Mouse (Mus musculus): ENCODE measurements around the gene Dst.

Dst gene

GRCm38 (mm10) chr1:33932196-33932595 is 24.2 kb downstream of the Dst start:
- no peak for DNase-seq

GRCm38 (mm10) chr1:33932845-33933499 is 24.9 kb downstream of the Dst start:
- no peak for DNase-seq

- DNase-seq = no peak
Measured at GRCm38 (mm10) chr1:33935946-33936345, 27.9 kb downstream of the Dst start.

DNA sequence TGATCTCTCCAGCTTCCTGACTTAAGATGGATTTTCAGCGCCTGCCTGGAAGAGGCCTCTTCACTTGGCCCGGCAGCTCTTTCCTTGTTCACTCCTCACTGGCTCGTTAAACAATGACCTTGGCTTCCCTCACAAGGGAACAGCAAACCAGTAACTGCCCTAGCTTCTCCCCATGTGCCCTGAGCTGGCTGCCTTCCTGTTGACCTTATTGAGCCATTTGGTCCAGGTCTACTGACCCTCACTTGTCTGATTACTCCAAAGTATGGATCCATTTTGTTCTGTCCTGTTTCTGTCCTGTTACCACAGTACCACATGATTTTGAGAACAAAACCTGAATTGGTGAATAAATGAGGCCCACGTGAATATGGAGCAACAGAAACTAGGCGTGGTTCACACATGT is 31.8 kb downstream of the Dst start:
- no peak for DNase-seq

DNA sequence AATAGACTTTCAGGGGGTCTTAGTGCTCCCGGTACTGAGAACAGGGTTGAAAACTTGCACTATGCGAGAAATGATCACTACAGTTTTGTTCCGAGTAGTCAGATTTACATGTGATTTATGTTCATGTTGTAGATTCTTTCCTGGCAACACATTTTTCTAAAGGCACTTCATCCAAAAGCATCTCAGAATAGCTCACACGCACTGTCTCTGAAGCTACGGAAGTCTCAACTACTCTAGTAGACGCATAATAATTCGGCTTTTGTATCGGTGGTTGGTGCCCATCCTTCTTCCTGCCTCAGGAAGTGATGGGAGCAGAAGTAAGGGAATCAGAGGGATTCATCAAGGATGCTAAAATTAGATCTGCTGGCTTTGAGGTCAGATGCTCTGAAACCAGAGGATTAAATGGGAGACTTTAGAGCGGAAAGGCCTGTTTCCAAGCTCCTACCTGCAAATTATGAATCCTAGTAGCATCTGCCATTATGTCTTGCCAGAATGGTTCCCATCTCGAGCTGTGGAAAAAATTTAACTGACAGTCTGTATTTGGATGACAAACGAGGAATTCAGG is 32.4 kb downstream of the Dst start:
- no peak for DNase-seq

DNA sequence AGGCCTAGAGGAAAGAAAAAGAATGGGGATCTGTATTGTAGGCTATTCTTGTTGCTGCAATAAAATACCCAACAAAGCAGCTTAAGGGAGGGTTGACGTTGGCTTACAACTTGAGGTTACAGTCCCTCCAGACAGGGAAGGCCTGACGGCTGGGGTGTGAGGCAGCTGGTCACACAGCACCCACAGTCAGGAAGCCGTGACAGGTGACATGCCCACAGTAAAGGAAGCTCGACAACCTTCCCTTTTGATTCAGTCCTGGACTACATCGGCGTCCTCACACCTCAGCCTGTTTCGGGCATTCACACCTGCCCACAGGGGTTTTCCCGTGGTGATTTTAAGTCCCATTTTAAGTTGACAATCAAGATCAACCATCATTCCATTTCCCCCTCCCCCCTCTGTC is 34.6 kb downstream of the Dst start:
- no peak for DNase-seq

GRCm38 (mm10) chr1:33943943-33944342 is 35.9 kb downstream of the Dst start:
- no peak for DNase-seq

GRCm38 (mm10) chr1:33944977-33945750 is 37.1 kb downstream of the Dst start:
- DNase-seq = no peak

DNA sequence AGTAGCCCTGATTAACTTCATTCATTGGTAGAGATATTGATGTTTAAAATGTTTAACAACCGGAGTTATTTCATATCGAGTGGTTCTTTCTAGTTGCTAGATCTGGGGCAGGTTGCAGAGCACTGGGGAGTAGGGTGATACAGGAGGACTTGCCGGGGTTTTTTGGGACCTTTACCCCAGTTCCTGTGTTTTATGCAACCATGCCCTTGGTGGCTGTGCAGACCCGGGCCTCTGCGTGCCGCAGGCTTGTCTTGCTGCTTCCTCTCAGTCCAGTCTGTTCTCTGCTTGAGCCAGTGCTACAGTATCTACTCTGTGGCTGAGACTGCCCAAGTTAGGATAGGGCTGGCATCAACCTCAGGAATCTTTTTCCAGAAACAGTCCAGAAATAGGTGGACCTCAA is 37.7 kb downstream of the Dst start:
- DNase-seq = no peak

DNA sequence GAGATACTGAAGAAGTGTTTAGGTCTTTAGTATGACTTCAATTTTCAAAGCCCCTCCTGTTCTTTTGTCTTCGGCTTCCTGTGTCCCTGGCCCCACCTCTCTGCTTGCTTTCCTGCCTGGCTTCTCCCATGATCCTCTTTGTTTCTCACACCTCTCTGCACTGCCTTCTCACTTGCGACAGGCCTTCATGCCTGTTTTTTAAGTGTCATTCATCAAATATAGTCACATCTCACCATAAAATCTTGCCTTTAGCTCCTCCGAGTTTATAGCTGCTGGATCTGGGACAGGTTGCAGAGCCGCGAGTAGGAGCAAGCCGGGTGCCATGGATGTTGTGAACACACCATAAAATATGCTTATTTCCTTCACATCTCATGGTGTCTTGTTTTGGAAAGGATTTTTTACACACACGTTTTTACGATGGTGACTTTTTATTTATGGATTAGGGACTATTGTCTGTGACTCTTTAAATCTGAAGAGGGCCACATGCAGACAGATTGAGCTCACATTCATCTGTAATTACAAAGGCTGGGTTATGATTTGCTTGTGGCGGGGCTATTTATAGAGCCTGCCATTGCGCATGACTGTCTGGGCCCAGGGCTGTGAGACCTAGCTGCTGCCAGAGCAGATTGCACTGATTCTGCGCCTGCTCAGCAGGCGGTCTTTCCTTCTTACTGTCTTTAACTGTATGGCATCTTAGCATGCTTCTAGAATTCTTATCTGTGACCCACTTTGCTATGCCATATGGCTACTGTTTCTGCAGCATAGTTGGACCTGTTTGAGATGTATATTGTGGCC is 38.8 kb downstream of the Dst start:
- peak; percentile 64 for DNase-seq

- DNase-seq = no peak
Measured at GRCm38 (mm10) chr1:33947838-33948237, 39.8 kb downstream of the Dst start.

GRCm38 (mm10) chr1:33948511-33948910 is 40.5 kb downstream of the Dst start:
- DNase-seq = no peak

- DNase-seq = no peak
Measured at GRCm38 (mm10) chr1:33955626-33956025, 47.6 kb downstream of the Dst start.

GRCm38 (mm10) chr1:33960439-33960838 is 52.4 kb downstream of the Dst start:
- DNase-seq = no peak

GRCm38 (mm10) chr1:33964643-33965042 is 56.6 kb downstream of the Dst start:
- DNase-seq = peak; percentile 20

DNA sequence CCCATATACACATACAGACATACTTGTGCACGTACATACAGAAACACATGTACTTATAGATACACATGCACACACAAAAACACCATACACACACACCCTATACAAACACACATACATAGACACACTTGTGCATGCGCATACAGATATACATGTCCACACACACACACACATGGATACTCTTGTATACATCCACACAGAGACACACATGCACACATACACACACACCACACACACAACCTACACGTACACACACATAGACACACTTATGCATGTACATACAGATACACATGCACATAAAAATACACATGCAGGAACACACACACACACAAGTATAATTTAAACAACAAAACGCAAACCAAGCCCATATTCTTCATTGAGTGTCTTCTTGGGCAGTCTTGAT is 57.8 kb downstream of the Dst start:
- DNase-seq = no peak

DNA sequence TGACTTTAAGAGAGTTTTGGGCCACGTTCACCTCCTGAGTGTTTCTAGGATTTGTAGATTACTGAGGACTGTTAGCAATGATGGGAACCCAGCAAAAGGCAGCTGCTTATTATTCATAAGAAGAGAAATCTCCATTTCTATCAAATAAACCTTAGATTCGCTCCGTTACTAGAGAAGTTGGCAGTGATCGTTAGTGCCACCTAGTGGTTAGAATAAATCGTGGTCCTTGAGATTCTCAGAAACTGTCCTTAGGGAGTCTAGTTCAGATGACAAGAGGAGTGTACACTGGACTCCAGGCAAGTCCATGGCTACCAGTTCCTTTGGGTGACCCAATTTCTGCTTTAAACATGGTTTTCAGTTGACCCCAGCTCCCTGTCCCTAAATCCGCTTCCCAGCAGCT is 58.3 kb downstream of the Dst start:
- no peak for DNase-seq

GRCm38 (mm10) chr1:33967206-33967605 is 59.2 kb downstream of the Dst start:
- no peak for DNase-seq

- DNase-seq = no peak
Measured at GRCm38 (mm10) chr1:33969910-33970309, 61.9 kb downstream of the Dst start.

DNA sequence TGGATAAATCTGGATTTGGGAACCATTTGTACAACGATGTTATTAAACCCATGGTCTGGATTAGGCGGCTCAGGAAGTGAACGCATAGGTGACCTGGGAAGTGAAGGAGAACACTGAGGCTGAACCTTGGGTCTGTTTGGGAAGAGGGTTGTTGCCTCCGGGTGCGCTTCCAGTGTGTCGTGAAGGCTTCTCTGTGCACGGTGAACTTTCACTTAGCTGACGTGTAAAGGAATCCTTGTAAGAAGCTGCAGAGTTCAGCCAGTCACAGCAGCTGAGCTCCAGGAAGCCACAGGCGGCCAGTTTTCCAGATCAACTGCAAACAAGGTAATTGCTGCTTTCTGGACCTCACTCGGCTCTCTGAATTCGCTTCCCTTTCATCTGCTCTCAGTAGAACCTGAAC is 66.4 kb downstream of the Dst start:
- no peak for DNase-seq

- no peak for DNase-seq
Measured at GRCm38 (mm10) chr1:33975333-33975732, 67.3 kb downstream of the Dst start.

DNA sequence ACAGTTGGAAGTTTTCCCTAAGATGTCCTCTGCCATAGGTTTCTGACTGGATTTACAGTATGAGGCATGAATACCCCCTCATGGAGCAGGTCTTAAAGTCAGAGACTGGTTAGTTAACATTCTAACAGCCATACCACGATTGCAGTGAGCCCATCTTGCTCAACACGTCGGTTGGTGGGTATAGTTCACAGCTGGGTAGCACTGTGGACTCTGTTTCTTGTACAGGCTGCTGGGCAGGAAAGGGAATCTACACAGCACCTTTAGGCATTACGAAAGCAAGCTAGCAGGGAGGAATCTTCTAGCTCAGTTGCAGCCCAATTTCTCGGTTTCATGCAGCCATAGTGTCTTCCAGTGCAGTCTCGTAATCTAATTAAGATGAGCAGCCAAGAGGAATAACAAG is 69.8 kb downstream of the Dst start:
- DNase-seq = no peak

- no peak for DNase-seq
Measured at GRCm38 (mm10) chr1:33980420-33980819, 72.4 kb downstream of the Dst start.

- no peak for DNase-seq
Measured at GRCm38 (mm10) chr1:33989643-33990042, 81.6 kb downstream of the Dst start.
